Mouse (Mus musculus): ENCODE measurements around the gene Lyg2.

Gene Lyg2

DNA sequence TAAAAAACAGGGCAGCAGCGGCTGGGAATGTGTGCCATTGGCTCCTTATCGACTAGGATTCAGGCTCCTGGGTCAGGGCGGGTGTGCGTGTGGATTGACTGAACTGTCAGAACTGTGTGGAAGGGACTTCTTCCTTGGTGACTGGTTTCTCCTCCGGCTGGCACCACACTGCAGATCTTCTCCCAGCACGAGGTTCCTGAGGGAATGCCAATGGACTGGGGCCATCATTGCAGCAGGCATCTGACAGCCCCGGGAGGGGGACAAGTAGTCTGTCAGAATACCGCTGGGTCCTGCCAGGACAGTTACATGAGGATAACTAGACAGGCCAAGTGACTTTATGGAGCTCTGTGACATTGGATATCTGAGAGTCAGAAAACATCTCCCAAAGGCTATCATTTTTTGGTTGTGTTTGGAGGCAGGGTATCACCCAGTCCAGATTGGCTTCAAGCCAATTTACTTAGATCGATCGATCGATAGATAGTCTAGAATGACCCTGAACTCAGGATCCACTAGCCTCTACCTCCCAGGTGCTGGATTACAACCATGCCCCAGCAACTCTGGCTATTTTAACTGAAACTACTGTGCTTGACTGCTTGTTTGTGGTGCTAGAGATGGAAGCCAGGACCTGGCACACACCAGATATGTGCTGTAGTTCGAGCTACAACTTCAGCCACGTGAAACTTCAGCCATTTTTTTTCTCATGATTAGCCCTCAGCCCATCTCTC is 38.4 kb downstream of the Lyg2 start:
- 90% methylated on average over 13 of the region's 13 CpGs for WGBS

DNA sequence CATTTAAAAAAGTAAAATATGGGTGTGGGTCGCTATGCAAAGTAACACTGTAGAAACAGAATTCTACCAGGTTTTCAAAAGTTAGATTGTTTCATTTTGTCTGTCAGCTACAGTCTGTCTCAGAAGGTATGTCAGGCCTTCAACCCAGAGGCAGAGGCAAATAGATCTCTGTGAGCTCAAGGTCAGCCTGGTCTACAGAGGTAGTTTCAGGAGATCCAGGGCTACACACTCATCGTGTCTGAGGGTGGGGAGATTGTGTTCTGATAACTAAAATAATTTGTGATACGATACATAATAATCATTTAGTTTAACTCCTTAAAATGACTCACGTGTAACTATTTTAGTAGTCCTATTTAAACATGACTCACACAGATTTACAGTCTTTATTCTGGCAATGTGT is 43.1 kb downstream of the Lyg2 start:
- WGBS, result 79% methylated on average over 4 of the region's 4 CpGs

DNA sequence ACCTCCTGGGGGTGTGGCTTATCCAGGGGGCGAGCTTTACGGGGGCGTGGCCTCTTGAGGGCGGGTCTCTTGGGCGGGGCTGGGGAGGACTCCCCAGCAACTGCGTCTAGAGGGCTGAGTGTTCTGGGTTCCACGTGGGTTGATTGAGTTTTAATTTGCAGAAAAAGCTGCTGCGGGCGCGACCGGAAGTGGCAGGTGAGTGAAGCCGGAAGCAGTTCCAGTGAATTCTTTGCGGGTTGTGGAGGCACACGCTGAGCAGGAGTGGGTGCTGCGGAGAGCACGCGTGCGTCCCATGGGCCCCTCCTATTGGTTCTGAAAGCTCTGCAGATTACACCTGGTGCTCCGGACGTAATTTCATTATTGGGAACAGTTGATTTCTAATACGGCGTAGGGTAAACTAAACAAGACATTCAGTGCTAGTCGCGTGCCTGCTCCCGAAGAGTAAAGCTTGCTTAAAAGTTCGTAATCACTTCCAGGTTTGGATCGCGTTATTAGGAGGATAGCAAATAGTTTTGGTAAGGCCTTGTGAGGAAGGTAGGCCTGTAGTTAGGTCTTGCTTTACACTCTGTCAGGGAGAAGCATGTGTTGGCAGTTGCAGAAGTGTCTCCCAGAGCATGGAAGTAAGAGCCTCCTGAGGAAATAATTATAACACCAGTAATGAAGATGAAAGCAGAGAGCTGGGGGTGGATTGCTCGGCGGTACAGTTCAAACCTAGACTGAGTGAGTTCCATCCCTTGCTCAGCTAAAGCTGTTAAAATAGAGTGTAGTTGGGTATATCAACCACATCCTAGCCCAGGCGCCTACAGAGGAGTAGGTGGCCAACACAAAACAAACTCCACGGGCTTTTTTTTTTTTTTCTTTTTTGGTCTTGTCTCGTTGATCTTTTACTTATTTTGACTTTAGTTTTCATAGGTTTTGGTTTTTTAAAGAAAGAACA is 43.9 kb downstream of the Lyg2 start:
- WGBS, result 4% methylated on average over 33 of the region's 33 CpGs

DNA sequence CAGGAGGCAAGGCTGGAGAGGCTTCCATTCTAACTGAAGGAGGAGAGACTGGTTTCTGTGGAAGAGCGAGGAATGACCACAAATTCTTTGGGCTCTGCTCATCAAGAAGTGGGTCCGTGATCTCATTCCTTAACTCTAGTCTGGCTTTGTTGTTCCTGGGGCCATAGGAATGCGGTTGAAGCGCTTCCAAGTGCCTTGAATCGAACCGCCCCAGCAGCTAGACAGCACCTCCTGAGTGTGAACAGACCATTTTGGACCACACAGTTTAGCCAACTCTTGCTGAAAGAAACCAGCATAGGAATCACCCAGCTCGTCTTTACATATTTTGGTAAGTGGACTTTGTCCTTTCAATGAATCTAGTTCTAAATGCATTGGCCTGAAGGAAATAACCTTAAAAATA is 44.6 kb downstream of the Lyg2 start, which contains the start of gene Lipt1:
Gene Lipt1, plus strand, starts transcription at position 35 of the 400 bp plus-strand sequence.
- 4% methylated on average over 7 of the region's 7 CpGs for WGBS

DNA sequence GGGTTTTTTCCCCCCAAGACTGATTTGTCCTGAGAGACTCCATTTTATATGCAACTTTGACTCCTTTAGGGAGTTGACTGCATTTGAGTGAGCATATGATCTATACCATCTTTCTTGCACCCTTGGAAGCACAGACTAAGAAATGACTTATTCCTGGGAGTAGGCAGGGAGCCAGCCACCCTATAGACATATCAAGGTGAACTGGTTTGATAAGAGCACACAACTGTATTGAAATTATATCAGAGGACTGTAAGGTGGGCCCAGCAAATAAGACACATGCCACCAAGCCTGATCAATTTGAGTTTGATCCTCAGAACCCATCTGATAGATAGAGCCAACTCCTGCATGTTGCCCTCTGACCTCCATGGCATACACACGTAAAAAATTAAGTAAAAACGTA is 46.9 kb downstream of the Lyg2 start:
- 66% methylated on average over 2 of the region's 2 CpGs for WGBS

DNA sequence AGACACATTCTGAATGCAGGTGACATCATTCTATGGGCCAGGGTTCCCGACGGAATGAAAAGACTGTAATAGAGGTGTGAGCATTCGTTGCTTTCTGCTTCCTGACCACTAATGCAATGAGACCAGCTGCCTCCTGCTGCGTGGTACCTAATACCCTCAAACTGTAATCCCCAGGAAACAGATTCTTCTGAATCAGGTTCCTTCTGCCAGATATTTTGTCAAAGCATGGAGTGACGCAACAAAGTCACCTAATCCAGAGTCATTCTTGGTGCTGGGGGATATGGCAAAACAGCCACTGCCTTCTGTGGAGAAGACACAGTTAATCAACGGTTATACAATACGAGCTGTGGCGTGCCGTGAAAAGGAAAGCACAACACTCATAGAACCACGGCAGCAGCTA is 47.7 kb downstream of the Lyg2 start:
- 69% methylated on average over 10 of the region's 10 CpGs for WGBS

DNA sequence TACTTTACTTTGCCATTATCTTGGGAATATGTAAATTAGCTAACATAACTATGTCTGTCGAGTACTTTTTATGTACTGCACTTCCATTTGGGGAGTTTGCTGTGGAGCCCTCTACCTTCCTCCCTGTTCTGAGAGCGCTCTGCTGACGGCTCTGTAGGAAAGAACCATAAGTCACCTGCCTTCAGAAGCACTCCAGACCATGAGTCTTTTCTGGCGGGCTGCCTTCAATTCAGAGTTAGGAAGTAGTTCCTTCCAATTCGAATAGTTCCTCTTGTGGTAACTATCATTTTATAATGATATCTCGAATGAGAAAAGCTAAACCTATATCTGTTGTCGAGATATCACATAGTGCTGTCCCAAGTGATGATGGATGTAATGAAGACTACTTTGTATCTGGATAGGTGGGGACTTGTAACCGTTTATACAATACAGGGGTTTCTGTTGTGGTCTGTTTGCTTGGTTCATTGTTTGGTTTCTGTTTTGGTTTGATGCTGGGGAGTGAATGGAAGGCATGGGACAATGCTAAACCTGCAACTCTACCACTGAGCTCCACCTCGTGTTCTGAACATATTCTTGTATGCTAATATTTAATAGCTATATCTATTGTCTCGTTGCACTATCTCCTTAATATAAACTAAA is 48.5 kb downstream of the Lyg2 start:
- 60% methylated on average over 10 of the region's 10 CpGs for WGBS

DNA sequence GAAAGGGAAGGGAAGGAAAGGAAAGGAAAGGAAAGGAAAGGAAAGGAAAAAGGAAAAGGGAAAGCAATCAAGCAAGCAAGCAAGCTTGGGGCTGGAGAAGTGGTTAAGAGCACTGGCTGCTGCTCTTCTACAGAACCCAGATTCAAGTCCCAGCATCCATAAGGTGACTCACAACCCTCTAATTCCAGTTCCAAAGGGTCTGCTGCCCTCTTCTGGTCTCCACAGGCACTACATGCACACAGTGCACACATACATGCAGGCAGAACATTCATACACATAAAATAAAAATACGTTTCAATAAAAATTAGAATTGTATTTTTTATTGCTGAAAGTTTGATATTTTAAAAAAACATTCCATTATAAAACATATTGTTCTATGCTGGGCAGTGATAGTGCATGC is 49.2 kb downstream of the Lyg2 start:
- 80% methylated on average over 1 of the region's 1 CpGs for WGBS

DNA sequence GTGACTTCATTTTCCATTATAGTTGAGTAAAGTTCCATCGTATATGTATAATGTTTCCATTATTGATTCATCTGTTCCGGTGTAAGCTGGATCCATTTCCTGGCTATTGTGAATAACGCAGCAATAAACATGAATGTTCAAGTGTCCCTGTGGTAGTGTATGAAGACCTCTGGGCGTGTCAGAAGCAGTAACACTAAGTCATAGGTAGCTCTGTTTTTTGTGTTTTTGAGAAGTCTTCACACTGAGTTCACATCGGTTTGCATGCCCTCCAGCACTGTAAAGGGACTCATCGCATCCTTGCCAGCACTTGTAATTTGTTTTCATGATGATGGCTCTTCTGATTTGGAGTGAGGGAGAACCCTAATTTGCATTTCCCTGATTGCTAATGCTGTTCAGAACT is 50.0 kb downstream of the Lyg2 start, which contains the start of gene Tsga10:
Gene Tsga10, minus strand, starts transcription at position 144 of the 400 bp plus-strand sequence.
- WGBS, result 62% methylated on average over 6 of the region's 6 CpGs

DNA sequence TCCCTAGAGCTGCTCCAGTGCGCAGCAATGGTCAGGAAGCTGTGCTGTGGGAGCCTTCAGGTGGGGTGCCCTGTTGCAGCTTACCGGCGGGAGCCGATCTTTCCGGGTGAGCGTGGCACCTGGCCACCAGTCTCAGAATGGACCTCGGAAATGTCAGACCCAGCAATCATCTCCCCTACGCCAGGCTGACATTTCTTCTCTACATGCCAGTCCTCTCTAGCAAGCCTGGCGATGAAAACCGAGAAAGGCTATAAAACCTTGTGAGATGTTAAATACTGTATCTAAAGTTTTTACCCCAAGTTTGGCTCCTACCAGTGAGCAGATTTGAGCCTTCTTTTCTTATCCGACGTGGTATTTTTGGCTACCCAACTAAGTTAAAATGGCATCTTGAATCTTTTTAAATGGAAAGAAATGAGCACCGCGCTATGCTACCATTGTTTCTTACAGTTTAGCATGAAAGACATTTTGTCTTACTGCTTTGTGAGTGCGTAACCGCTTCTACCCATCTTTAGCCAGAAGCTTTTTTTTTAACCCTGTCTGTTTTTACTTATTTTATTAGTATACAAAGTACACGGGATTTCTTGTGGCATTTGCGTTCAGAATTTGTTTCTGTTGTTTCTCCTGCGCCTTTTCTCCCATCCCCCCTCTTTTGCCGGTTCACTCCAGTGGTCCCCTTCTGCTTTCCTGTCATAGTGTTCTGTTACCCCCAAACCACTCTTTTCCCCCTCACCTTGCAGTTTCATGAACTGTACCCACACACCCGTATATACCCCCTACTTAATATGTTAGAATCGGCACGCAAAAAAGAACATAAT is 50.7 kb downstream of the Lyg2 start:
- WGBS, result 5% methylated on average over 23 of the region's 23 CpGs

DNA sequence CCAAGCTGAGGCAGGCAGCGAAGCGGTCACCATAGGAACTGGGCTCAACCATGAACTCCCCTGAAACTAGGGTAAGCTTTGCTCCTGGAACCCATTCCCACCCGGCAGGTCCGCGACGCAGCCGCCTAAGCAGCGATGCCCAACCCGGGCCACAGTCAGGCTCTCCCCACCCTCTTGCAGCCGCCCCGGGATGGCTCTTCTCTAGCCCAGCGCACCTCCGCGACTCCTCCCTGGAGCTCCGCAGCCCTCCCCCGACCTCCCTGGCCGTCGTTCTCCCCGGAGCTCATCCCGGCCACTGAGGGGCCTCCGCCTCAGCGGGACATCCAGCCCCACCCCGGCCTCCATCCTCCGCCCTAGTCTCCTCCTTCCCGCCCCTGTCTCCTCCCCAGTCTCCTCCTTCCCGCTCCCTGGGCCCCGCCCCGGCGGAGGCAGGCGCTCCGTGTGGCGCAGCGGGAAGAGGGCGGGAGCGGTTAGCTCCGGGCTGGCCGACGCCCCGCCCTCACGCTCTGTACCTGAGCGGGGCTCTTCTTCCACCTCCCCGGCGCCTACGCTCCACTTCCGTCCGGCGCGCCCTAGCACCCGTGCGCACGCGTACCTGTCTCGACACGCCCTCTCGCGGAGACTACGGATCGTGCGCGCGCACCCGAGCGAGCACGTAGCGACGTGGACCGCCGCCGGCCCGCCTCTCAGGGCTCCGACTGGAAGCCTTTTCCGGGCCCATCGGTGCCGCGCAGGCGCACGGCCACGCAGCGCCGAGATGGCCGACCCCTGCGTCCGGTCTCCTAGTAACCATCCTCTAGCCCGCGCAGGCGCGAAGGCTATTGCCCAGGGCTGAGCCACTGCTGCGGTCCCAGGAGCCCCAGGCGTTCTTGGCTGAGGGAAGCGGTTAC is 51.5 kb downstream of the Lyg2 start:
- 1% methylated on average over 89 of the region's 90 CpGs for WGBS
